Mouse (Mus musculus) brain, adult 2 months (tissue): ENCODE measurements around the gene Dcbld1.
"Not testable (repeated sequence)": the region's sequence is repeated elsewhere in the genome, so short reads cannot be mapped to it uniquely, and the experiment has no call there.

Source experiments
- DNase-seq: peaks from one replicate; pipeline ENCODE4 v3.0.0; 2011; ENCODE audit warnings: low read depth, low spot score

The Dcbld1 gene

DNA sequence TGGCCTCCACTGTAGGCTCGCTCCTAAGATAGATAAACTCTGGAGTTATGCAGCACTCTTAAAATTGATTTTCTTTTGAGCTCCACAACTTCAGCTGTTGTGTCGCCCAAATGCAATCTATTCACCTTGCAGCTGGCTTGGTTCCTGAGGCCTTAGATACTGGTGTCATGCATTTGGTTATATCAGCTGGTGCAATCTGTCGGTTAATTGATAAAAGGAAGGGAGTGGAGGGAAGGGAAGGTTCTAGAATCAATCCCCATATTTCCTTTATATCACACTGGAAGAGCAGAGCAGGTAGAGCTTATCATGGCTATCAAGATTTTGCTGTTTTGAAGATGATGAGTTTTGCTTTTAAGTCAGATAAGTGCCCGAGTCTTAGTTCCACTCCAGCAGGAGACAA, 26.8 kb downstream of the Dcbld1 start:
- no peak for DNase-seq

GRCm38 (mm10) chr10:52264162-52264561, 30.7 kb downstream of the Dcbld1 start:
- DNase-seq: no peak

DNA sequence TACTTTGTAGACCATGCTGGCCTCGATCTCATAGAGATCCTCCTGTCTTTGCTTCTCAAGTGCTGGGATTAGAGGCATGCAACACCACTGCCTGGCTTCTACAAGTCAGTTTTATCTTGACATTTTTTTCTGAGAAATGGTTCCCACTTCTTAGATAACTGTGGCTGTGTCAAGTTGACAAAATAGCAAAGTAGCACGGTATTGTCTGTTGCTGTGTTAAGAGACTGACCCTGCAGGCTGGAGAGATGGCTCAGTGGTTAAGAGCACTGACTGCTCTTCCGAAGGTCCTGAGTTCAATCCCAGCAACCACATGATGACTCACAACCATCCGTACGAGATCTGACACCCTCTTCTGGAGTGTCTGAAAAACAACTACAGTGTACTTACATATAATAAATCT, 35.5 kb downstream of the Dcbld1 start:
- DNase-seq: no peak

DNA sequence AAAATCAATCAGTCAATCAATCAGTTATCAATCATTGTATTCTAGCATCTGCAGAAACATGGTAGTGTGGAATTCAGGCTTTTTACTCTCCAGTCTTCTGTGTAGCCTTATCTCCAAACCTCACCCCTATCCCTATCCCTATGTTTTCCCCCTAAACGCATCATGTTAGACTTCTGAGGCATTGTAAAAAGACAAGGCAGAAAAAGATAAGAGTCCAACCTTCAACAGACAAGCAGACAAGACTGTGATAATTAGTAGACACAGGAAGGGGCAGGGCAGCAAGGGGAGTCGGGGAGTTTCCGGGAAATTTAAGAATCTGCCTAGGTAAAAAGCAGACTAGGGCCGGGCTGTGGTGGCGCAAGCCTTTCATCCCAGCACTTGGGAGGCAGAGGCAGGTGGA, 38.0 kb downstream of the Dcbld1 start:
- DNase-seq: no peak

- DNase-seq: peak; percentile 35
Observed at GRCm38 (mm10) chr10:52273012-52273411, 39.6 kb downstream of the Dcbld1 start.

DNA sequence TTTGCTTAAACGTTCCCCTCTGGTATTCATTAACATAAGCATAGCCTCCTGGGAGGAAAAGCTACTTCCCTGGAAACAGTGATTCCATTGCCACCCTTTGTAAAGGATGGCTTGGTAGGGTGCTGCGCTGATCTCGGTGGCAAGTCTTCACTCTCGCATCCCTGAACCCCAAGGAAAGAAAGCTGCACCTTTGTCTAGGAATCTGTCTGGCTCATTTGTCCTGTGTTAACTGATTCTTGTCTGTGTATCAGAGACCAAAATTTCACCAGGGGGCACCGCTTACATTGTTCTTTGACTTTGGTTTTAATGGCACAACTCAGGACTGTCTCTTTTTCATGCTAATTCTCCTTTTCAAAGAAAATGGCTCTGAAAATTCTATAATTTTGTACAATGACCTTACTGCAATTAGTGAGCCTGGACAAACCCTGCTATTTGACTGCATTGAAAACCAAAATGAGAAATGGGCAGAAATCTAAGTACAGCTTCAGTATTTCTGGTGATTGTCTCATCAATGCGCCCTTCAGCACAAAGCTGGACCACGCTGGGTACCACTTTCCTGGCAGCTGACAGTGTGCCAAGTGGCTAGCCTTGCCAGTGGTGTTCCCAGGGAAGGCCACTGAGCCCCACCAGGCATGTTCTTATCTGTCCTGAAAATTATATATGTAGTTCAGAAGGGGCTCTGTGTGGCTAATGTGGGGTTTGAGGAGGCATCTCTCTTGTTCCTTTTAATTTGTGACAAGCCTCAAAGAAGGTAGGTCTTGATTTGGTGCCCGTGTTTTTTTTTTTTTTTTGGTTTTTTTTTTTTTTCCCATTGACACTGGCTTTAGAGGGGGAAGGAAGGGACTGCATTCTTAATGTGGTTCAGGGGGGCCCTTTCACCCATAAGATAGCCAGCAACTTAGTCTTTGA, 40.8 kb downstream of the Dcbld1 start:
- peak; percentile 11 for DNase-seq

DNA sequence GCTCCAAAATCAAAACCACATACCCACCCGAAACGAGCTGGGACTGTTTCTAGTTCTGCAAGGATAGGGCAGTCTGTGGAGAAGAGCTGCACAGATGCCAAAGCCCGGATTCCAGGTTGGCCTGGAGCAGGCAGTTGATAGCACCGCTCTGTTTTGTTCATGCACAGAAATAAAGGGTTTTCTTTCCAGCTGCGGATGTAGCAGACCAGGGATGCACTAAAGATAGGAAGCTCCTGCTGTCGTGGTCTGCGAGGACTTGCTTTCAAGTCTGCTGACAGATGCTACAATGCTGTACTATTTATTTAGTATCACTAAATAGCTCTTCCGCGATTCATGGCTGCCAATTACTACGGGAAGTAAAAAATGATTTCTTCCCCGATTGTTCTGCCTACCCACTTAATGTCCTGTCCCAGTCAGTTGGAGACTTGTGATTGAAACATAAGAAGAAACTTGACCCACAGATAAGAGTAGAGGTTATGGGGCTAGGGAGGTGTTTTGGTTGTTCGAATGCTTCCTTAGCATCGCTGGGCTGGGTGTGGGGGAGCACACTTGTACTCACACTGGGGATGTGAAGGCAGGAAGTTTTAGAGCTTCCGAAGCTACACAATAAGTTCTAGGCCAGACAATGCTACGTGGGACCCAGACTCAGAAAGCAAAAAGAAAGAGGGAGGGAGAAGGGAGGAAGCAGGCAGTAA, 41.6 kb downstream of the Dcbld1 start:
- peak; percentile 21 for DNase-seq

DNA sequence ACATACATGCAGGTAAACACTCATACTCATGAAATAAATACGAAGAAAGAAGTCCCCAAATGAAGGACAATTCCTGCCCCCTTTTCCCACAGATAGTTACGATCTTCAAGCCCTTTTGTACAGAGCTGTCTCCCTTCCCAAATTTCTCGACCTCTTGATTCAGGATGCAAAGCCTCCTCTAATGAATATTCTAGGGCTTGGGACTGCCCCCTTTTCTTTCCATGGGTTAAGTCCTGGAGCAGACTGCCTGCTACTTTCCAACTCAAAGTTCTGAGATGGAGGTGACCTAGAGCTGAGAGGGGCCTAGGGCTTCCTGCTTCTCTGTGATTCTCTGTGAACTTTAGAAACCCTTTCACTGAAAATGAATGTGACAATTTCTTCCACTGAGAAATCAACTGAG, 43.2 kb downstream of the Dcbld1 start:
- DNase-seq: no peak

- not testable (repeated sequence) for DNase-seq
Observed at GRCm38 (mm10) chr10:52277564-52277963, 44.1 kb downstream of the Dcbld1 start.

GRCm38 (mm10) chr10:52278011-52278434, 44.6 kb downstream of the Dcbld1 start:
- peak; percentile 8 for DNase-seq

GRCm38 (mm10) chr10:52278866-52279265, 45.4 kb downstream of the Dcbld1 start:
- DNase-seq: no peak

GRCm38 (mm10) chr10:52279876-52280275, 46.5 kb downstream of the Dcbld1 start:
- no peak for DNase-seq

DNA sequence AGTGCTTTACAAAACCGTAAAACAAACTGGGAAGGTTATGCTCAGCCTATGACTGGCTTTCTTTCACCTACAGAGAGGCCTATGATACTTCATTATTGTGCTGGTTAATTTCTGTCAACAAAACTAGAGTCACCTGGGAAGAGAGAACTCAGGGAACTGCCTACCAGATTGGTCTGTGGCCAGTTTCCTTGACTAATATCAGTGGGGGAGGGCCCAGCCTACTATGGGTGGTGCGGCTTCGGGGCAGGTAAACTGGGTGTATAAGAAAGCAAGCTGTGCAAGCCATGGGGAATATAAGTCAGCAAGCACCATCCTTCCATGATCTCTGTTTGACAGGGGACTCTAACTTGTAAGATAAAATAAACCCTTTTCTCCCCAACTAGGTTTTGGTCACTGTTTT, 47.2 kb downstream of the Dcbld1 start:
- no peak for DNase-seq

DNA sequence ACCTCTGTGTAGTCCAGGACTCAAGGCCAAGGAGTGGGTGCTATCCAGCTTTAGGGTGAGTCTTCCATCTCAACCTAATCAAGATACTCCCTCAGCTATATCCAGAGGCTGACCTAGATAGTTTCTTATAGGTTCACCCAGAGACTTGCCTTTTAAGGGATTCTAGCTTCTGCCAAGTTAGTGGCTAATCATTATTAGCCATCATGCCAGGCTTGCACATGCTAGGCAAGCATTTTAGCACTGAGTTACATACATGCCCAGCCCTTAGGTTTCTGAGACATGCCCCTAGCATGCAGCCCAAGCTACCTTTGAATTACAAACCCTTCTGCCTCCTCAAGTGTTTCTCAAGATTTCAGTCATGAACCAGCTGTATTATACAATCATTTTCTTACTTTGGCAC, 47.9 kb downstream of the Dcbld1 start:
- DNase-seq: no peak

- DNase-seq: no peak
Observed at GRCm38 (mm10) chr10:52284578-52284977, 51.2 kb downstream of the Dcbld1 start.

GRCm38 (mm10) chr10:52287852-52288533, 54.6 kb downstream of the Dcbld1 start:
- no peak for DNase-seq

GRCm38 (mm10) chr10:52289261-52289660, 55.8 kb downstream of the Dcbld1 start:
- no peak for DNase-seq

DNA sequence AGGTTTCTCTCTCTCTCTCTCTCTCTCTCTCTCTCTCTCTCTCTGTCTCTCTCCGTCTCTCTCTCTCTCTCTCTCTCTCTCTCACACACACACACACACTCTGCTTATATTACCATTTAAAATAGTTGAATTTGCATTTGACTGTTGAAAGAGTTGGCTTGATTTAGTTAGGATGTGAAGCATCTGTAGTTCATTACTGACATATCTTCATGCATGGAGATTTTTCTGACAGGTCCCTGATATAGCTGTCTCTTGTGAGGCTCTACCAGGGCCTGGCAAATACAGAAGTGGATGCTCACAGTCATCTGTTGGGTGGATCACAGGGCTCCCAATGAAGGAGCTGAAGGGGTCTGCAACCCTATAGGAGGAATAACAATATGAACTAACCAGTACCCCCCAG, 59.0 kb downstream of the Dcbld1 start:
- DNase-seq: not testable (repeated sequence)

GRCm38 (mm10) chr10:52293921-52294577, 60.6 kb downstream of the Dcbld1 start:
- no peak for DNase-seq

DNA sequence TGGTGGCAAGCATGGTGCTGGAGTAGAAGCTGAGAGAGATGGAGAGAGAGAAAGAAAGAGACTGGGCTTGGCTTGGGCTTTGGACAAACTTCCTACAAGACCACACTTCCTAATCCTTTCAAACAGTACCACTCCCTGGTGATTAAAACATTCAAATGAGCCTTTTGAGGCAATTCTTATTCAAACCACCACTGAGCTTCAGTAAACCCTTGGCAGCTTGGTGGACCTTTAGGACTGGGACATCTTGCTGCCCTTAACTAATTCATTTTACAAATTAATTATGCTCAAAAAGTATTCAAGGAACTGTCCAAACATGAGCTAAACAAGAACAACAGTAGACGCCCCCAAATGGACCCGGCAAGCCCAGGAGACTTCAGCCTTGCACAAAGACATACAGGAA, 62.5 kb downstream of the Dcbld1 start:
- no peak for DNase-seq

- DNase-seq: not testable (repeated sequence)
Observed at GRCm38 (mm10) chr10:52298568-52298967, 65.1 kb downstream of the Dcbld1 start.

- DNase-seq: no peak
Observed at GRCm38 (mm10) chr10:52301766-52302165, 68.3 kb downstream of the Dcbld1 start.
